Mouse (Mus musculus) right cerebral cortex, postnatal 25 days (tissue): ENCODE measurements around the gene Arhgap17.
A peak's percentile ranks its signal among the peaks of the same experiment; 100 is the strongest.

Experiments used
- DNase-seq: peaks from one replicate; pipeline ENCODE4 v3.0.0; 2022

The Arhgap17 gene

DNA sequence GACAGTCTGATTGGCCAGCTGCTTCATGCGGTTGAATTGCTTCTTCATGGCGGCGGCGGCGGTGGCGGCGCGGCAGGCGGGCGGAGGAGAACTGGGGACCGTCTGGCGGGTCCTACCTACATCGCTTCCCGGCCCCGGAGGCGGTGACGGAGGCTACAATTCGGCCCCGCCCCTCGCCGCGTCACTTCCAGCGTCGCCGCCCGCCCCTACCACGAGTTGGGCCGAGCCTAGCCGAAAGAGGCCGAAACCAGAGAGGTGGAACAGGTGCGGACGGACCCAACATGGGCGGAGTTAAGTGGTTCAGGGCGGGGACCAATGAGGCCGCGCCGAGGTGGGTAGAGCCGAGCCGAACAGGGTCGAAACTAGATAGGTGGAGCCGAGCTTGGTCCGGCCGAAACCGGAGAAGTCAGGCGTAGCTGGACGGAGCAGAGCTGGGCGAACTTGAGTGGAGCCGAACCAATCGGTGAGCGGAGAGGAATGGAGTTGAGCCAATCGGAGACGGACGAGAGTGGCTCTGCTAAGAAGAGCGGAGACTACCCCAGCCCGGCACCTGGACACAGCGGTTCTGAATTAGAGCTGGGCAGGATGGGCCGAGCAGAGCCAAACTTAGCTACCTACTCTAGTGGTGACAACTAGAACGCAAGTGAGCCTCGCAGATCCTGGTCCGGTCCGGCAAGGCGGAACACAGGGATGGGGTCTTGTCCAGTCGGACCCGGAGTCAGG is at the start of gene Arhgap17, which contains the start of gene Lcmt1:
Arhgap17 (minus strand) TSS at position 157 of the 723 bp plus-strand sequence.
Lcmt1 (plus strand) TSS at position 26 of the 723 bp plus-strand sequence.
- DNase-seq, result peak; percentile 95

DNA sequence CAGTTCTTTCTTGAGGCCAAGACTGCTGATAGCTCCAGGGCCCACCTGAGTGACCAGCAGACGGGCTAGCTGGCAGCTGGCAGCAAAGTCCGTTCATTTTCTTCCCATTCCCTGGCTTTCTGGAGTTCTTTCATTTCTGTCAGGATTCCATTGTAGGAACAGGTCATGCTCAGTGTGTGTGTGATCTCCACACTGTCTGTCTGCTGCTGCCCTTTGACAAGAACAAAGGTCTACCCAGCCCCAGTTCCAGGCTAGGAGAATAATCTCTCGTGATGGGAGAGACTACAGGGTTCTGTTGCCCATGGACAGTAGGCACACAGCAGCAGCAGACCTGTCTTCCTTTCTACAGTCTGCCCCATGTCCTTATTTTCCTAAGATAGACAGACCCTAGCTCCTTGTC is 47.9 kb upstream of the Arhgap17 start:
- DNase-seq, result no peak

DNA sequence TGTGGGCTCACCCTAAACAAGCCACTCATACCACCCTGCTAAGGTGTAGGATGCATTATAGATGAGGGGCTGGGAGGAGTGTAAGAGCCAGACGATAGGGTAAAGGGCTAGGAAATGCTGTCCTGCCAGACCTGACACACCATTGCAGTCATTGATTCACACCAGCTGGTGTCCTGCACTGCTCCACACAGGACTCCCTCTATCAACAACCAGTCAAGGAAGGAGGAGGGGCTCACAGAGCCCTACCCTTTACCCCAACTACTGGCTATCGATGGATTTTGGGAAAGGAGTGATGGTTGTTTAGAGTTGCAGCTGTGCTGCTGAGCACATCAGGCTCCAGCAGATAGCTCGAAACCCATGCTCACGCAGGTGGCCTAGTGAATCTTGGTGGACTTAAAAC is 47.1 kb upstream of the Arhgap17 start:
- no peak for DNase-seq

DNA sequence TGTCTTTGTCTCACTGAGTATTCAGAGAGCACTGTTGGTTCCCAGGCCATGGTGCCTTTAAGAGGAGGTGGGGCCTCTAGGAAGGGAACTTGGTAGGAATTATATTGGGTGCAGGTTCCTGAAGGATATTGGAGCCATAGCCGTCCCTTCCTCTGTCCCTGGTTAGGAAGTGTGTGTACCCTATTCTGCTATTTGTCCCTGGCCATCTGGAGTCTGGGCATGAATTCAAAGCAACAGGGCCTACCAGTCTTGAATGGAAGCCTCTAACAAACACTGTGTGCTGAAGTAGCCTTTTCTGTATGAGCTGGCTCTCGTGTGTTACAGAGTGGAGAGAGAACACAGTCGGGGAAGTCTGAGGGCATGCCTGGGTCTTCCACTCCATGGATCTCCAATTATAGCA is 42.4 kb upstream of the Arhgap17 start:
- no peak for DNase-seq

DNA sequence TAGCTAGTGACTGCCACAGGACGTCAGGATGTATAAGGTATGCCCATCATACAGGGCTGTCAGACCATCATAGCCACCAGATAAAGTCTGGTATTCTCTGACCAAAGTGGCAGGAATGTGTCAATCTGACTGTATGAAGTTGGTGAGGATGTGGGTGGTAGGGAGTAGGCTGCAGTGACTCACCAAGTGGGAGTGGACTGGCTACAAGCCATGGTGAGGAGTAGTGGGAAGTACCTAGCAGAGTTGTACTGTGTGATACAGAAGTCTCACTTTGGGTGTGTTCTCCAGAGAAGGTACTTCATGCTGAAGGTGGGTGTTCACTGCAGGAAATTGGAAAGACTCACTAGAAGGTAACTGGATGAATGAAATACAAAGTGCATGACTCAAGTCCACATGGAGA is 41.4 kb upstream of the Arhgap17 start:
- peak; percentile 56 for DNase-seq

DNA sequence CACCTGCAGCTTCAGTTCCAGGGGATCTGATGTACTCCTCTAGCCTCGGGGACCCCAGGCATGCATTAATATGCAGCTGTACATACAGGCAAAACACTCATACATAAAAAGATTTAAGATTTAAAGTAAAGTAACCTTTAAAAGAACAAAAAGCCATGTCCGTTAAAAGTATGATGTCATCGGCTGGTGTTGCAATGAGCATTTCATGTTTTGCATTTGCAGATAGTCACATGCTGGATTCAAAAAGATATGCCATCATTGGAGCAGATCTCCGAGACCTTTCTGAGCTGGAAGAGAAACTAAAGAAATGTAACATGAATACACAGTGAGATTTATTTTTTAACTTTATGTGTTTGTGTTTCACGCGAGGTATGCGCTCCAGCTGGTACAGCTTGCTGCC is 40.8 kb upstream of the Arhgap17 start:
- DNase-seq, result no peak

DNA sequence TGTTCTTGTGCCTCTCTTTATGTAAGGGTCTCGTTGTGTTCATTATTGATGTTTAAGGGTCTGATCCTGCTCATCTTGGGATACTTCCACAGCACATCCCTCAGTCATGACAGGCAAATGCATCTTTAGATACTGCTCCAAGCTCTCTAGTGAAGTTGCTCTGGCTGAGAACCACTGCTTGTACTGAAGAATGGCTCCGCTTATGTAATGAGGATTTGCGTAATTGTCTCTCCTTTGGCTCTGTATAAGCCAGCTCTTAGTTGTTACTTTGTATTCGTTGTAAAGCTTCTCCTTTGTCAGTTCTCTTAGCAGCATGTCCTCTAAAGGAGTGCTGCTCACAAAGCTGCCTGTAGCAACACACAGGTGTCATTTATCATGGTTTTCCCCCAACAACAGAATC is 37.3 kb upstream of the Arhgap17 start:
- DNase-seq, result no peak

DNA sequence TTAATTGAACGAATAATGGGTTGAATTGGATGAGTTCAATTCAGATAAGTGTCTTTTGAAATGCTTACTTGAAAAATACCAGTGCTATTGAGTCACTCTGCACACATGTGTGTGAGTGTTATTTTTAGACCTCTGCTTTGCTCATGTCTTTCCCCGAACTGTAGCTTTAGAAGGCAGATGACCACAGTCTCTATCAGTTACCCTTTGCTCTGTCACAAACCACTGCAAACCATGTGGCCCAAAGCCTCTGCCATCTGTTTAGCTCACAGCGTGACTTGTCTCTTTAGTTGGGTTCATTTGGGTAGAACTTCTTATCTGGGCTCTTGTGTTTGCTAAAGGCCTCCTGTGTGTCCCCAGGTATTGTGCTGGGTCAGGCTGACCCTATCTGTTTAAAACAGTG is 35.9 kb upstream of the Arhgap17 start:
- no peak for DNase-seq

DNA sequence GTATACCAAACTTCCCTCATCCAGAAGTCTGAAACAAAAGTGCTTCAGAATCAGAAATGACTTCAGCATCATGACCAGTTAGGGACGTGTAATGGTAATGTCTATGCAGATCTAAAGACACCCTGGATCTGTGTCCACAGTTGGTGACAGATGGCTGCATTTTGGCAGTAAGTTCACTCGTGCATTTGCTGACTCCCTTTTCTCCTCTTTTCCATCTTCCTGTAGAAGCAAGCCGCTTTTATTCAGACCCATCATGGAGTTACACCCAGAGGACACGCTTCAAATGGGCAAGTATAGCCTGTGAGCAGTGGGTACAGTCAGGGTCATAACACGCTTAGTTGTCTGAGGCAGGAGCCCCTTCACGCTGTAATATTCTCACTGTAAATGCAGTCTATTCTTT is 34.5 kb upstream of the Arhgap17 start:
- no peak for DNase-seq

DNA sequence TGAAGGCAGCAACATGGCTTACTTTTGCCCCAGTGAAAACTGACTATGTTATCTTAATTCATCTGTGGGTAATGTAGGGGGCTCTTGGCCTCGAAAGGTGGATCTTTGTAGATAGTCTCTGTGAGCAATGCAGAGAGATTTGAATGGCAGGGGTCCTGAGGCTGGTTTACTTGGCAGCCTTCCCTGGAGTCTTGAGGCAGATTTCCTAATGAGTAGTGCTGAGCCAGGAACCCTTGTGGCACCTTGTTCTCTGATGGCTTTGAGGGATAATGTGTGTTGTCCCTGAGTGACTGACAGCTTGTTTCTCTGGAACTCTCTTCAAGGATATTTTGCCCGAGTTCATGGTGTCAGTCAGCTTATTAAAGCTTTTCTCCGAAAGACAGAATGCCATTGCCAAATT is 31.4 kb upstream of the Arhgap17 start:
- DNase-seq, result no peak

DNA sequence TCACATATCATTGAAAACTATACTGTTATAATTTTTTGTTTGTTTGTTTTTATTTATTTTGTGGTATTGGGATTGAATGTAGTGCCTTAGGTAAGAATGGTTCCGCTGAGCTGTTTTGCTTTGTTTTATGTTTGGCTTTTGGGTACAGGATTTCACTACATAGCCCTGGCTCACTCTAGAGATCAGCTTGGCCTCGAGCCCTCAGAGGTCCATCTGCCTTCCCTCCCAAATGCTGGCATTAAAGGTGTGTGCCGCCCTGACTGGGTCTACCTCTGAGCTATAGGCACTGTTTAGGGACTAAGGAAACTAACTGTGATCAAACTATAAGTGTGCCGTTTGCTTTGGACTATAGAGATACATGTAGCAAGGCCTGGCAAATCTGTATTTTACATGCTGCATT is 29.6 kb upstream of the Arhgap17 start:
- DNase-seq, result no peak

DNA sequence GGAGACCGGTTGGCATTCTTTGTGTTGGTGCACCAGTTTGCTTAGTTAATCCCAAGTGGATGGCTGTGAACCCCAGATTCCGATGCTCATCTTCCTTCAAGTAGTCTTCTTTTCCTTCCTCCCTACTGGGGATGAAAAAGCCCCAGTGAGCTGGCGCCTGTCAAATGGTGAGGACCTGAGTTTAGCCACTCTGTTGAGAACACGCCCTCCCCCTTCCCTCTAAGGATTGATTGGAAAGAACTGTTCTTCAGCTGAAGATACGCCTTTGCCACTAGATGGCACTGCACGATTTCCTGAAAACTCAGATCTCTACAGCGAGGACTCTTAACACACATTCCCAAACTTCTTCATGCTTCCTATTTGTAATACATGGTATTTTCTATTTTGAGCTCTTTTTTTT is 29.1 kb upstream of the Arhgap17 start:
- DNase-seq, result peak; percentile 15

DNA sequence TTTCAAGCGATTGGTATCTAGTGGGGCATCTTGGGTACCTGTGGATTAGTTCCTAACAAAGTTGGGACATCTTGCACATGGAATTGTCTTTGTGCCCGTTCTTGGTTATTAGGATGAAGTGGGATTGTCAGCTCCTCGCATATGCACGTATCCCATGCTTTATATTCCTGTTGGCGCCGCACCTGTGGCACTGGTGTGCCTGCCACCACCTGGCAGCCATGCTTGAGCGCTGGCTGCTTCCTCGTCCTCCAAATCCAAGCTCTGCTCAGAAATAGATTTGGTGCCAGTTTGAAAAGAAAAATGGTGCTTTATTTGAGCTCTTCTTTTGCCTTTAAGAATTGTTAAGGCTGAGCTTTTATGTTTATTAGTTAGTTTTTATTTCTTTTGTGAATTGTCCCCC is 28.2 kb upstream of the Arhgap17 start:
- no peak for DNase-seq

DNA sequence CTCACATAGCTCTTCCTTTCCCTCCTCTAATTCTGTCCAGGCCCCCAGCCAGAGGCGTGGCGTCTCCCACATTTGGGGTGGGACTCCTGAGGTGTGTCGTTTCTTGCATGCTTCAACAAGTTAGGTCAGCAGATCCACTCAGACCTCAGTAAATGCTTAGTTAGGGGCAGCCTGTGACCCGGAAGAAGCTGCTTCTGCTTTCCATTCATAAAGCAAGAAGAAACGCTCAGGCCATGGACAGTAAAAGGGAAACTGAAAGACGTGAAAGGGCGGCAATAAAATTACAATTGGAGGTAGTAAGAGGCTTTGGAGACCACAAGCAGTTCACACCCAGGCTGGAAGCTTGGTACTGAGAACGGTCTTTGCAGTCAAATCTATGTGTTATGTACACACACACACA is 27.7 kb upstream of the Arhgap17 start:
- no peak for DNase-seq

DNA sequence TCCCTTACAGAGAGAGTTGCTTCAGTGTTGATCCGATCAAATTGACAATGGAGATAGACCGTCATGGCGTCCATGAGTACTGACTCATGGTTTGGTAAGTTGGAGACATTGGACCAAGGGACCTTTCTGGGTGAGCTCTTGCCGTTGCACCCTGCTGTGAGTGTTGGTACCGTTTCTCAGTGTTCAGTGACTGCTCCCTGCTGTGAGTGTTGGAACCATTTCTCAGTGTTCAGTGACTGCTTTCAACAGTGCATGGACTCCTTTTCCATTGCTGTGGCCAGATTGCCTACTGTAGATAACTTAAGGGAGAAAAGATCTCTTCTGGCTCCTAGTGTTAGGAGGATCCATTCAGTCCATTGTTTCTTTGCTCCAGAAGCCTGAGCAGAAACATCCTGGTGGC is 27.2 kb upstream of the Arhgap17 start:
- DNase-seq, result no peak

DNA sequence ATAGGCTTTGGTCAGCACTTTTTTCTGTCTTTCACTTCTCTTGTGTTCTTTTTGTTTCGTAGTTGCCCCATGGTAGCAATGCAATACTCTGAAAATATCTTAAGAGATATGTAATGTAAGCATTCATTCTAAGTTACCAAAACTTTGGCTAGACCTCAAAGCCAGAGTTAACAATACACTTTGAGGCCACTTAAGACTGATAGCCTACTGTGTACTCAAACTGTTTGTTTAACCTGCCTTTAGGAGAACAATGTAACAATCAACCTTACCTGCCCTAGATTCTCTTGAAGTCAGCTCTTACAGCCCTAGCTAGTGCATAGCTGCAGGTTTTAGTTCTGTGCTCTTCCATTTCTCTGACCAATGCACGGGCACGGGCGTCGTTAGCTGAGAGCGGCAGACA is 24.6 kb upstream of the Arhgap17 start:
- no peak for DNase-seq

DNA sequence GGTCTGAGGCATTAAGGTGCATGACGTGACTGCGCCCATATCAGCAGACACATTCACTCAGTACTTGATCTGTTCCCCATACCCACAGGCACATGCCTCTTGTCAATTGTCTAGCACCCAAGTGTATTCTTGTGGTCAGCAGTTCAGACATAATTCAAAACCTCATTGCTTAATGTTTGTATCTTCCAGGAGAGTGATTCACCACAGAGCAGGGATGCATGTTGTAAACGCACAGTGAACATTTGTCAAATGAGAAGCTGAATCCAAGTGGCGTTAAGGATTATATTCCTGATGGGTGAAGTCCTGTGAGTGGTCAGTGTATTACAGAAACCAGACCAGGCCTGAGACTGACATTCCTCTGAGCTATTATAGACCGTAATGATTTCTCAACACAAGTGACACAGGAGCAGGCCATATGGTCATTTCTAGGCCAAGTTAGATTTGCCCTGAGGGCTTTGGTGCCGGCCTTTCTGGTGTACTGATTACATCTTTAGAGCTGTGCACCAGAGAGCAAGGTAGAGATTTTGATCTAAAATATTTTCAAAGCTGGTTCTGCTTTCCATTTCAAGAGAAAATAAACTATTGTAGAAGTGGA is 20.1 kb upstream of the Arhgap17 start:
- DNase-seq, result no peak

DNA sequence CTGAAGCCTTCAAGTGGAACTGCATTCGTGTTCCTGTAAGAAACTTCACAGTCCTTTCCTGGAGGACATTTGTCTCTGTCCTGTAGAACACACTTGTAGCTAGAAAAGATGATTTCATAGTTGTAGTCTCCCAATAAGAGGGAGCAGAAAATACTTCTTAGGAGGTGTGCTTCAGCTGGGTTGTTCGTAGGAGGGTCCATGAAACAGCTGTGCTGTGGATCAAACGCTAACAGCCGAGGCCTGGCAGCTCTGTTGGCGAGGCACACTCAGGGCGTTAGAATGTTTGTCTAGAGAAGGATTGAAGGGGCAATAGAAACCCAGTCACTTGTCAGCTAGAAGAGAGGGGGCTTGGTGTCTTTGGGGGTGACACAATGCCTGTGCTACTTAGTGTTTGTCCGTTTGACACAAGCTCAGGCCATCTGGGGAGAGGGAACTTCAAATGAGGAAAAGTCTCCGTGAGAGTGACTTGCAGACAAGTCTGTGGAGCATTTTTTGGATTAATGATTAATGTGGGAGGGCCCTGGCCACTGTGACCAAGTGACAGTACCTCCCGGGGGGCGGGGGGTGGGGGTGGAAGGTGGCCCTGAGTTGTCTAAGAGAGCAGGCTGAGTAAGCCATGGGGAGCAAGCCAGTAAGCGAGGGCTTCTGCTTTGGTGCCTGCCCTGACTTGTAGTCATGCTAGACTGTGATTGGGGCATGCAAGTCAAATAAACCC is 16.1 kb upstream of the Arhgap17 start:
- DNase-seq, result no peak

DNA sequence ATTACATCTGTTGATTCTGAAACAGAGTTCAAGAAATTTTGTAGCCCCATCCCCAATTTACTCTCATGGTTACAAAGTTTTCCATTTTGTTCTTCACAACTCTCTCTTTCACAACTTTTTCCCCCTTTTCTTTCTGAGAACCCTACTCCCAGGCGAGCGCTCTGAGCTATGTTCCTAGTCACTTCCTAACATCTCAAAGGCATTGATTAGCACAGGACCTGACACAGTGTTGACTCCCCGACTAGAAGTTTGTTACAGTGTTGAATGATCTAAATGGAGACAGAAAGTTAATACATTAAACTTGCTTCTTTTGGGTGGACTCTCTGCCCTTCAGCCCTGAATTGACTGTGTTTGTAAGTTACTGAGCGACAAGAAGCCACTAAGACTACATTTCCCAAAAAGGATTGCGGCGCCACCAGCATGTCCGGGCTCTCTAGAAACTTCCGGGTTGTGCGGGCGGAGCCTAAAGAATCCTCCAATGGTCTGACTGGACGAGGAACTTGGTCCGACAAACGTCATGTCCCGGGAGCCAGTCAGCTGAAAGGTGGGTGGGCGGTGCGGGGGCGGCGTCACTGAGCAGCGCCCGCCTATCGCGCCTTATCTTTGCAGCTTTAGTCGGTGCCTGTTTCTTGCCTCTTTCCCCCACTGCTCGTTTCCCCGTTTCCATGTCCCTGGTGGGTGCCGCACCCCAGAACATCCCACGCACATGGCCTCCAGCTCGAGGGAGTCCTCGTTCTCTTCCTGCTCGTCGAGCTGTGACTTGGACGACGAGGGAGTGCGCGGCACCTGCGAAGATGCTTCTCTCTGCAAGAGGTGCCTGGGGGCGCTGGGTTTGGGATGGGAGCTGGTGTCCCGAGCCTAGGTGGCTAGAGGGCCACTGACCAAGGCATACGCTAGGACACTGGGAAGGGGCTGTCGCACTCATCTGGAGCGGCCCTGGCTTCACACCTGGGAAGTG is 8.0 kb upstream of the Arhgap17 start:
- peak; percentile 93 for DNase-seq

DNA sequence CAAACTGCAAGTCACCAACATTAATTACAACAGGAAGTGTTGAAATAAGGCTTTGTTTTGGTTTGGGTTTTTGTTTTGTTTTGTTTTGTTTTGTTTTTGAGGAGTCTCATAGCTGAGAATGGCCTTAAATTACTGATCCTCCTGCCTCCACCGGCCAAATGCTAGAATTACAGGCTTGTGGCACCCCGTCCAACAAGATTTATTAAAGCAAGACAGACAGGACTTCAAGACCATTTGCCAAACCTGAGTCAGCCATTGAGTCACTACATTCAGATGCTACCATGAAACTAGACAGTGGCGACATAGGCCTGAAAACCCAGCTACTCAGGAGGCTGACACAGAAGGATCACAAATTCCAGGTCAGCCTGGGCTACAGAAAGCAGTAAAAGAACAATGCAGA is 1.8 kb upstream of the Arhgap17 start:
- DNase-seq, result no peak

DNA sequence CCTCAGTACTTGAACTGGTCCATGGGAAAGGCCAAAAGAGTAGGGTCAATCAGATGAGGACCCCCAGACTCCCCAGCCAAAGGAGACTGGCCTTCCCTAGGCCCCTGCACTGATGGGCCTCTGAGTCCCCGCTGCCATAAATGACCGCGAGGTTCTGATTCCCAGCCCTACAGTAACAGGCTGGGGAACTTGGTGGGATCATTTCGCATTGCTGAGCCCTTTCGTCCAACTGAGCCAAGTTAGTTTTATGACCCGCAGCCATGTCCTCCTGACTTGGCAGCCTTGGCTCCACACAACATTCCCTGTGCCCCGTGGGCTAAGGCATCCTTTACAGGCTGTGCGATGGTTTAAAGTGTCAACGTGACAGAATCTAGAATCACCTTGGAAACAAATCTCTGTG is 985 bp upstream of the Arhgap17 start:
- DNase-seq, result no peak

DNA sequence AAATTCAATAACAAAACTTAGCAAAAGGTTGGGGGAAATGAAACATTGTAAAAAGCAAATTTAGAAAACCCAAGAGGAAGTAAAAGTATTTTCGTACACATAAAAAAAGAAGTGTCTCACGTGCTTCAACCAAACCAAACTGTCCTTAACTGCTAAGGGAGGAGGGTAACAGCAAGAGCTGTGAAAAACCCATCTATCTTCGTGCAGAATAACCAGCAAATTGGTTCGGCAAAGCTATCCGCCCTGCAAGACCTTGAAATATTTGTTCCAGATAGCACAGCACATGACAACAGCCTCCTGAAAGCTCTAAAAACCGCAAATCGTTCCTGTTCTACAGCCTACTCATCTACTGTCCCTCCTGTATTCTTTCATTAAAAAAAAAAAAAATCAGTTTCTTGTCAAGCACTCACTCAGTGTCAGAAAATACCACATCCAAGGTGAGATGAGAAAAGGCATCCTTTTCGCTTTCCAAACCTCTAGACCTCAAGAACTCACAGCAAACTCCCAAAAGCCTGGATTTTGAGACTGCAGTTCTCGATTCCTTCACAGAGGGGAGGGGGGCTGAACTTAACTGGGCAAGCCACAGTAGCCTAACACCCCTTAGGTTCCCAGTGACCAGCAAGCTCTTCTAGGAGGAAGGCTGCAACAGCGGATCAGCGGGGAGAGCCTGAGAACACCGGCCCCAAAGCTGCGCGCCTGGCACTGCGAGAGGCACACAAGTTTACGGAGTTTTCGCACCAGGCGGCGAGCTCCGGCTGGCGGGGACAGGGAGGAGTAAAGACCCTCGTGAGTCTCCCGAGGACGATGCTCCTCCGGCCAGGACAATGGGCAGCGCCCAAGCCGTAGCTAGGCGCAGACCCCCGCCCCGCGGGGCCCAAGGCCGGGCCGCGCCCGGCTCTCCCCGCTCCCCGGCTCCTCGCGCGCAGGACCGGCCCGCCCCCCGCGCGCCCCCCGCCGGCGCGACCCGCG is 653 bp downstream of the Arhgap17 start:
- DNase-seq, result no peak
